Mouse (Mus musculus) kidney, adult 11 months (tissue): ENCODE results near the gene Shcbp1l.
"Not testable (repeated sequence)": the region's sequence is repeated elsewhere in the genome, so short reads cannot be mapped to it uniquely, and the experiment has no call there.

Experiments
- DNase-seq: peaks from one replicate; pipeline ENCODE4 v3.0.0; 2022

The Shcbp1l gene

DNA sequence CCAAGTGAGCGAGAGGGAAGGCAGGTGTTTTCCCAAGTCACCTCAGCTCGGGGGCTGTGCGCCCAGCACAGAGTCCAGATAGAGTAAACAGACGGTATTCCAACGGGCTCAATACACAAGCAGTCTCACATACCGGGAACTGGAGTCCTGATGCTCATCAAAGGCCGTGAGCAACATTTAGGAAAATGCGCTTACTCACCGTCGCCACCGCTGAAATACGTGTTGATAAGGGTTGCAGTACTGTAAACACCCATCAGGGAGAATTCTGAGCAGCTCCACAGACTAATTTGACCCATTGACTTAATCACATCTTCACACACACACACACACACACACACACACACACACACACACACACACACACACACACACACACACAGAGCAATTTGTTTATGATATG is 691 bp upstream of the Shcbp1l start:
- no peak for DNase-seq

DNA sequence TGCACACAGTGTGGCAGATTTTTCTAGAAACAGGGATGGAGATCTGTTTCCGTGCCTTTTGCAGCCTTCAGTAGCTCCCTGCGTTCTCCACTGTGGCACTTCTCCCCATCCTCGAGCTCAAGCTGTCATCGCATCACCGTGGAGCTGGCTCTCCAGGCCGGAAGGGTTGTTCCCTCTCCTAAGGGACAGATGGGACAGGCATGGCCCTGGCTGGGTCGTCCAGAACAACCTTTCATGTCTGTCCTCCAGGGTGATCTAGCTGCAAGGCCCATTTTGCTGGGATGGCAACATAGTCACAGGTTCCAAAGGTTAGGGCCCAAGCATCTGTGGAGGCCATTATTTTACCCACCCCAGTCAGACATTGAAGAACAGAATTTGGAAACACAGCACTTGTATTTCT is 6.2 kb downstream of the Shcbp1l start:
- no peak for DNase-seq

DNA sequence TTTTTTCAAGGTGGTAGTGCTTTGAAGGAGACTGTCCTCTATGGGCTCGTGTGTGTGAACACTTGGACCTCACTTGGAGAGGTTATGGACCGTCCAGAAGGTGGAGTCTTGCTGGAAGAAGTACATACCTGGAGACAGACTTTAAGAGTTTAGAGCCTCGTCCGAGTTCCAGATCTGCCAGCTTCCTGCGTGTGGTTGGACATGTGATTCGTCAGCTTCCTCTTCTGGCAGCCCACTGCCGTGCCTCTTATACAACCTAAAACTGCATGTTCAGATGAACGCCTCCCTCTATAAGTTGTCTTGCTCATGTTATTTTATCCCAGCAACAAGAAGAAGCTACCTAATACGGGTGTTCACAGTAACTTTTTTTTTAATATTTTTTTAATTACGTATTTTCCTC is 6.7 kb downstream of the Shcbp1l start:
- DNase-seq: no peak

DNA sequence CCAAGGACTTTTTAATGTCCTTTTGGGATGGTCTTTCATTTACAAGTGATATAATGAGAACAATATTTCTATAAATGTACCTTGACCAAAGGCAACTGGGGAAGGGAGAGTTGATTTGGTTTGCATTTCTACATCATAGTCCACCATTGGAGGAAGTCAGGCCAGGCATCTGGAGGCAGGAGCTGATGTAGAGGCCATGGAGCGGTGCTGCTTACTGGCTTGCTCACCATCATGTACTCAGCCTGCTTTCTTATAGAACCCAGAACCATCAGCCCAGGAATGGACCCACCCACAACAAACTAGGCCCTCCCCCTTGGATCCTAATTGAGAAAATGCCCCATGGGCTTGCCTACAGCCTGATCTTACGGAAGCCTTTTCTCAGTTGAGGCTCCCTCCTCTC is 7.4 kb downstream of the Shcbp1l start:
- no peak for DNase-seq

DNA sequence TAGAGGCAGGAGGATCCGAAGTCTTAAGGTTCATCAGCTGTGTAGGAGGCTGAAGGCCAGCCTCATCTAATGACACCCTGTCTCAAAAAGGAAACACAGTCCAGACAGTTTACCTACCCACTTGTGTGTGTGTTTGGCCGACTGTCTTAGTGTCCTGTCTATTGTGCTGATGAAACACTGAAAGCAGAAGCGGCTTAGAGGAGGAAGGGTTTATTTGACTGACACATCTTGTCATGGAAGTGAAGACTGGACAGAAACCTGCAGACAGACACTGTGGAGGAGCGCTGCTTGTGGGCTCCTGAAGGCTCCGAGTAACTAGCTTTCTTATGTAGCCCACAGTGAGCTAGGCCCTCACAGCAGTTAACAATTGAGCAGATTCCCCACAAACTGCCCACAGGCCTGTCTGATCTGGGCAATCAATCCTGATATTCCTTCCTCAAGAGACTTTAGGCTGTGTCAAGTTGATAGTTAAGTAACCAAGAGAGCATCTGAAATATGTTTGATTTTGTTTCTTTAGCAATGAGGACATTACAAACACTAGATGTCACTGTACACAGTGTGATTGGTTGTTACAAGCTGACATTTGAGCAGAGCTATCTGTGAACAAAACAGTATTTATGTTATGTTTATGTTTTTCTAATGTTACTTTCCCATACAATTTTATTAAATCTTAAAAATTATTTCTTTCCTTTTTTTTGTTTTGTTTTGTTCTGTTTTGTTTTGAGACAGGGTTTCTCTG is 9.1 kb downstream of the Shcbp1l start:
- no peak for DNase-seq

DNA sequence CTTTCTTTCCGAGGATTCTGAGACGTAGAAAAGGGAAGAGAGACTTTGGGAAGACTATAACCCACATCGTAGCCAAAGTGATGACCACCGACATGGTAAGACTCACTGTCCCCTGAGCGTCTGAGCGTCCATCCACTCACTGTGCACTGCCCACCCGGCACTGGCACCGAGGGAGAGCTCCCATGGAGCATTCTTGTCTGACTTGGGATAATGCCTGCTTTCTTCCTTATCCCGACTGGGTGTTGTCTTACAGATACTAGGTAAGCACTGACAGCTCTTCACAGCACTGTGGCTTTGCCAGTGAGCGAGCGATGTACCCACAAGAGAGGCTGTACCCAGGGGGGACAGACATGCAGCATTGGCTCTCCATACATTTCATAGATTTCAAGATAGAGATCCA is 12.6 kb downstream of the Shcbp1l start:
- no peak for DNase-seq

DNA sequence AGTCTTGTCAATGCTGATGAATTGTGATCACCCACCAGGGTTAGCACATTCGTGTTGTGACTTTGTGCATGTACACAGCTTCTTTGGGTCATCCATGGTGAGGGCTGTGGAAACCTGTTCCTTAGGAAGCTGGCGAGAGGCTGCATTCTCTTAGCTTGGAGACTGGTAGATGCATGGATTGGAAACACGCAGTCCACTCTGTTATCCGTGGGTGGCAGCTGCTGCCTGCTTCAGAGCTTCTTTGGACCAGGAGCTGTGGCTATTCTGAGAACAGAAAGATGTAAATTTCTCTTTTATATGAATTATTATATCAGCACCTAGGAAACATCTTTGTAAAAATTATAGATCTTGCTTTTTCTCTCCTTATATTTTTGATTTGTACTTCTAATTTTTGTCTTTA is 15.8 kb downstream of the Shcbp1l start:
- no peak for DNase-seq

DNA sequence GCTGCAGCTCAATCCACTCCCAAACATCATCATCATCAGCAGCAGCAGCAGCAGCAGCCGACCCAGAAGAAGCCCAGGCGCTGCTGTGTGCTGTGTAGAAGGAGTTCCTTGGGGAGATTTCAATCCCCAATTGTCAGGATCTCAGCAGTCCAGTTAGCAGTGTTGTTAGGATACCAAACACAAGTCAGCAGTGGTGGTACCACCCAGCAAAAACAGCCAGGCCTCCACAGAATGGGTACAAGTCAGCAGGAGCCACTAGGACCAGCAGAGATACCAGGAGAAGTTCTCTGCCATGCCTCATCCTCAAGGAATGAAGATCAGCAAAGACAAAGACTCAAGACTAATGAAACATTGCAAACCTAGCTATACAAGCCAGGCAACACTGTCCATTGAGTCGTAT is 16.7 kb downstream of the Shcbp1l start:
- no peak for DNase-seq

DNA sequence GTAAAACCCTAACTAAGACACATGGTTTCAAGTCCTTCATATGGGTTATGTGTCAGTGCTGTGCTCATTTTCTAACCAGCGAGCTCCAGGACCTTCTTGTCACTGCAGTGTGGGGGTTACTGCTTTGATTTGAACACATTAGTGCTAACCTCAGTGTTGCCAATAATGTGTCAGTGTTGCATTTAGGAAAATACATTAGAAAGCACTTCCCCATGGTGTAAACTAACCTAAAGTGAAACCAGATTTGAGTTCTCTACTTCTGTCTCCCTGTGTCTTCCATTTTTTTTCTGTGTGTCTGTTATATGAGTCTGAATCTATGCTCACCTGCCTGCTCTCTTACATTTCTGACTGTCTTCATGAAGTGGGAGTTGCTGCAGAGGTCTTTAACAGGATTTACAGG is 18.1 kb downstream of the Shcbp1l start:
- DNase-seq: no peak

DNA sequence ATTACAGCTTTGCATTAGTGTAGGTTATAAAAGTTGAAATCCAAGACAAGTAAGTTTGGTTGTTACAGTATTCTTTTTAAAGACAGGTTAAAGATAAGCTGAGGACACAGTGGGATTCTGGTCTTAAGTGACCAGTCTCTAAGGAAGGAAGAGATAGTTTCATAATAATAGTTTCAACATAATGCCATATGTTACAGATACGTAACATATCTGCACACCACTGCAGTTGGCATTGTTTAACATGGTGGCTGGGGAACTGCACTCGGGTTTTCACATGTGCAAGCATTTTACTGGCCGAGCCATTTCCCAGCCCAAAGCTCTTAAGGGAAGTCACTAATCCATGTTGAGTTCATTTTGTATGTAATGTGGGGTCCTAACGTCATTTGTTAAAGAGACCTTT is 18.7 kb downstream of the Shcbp1l start:
- no peak for DNase-seq

DNA sequence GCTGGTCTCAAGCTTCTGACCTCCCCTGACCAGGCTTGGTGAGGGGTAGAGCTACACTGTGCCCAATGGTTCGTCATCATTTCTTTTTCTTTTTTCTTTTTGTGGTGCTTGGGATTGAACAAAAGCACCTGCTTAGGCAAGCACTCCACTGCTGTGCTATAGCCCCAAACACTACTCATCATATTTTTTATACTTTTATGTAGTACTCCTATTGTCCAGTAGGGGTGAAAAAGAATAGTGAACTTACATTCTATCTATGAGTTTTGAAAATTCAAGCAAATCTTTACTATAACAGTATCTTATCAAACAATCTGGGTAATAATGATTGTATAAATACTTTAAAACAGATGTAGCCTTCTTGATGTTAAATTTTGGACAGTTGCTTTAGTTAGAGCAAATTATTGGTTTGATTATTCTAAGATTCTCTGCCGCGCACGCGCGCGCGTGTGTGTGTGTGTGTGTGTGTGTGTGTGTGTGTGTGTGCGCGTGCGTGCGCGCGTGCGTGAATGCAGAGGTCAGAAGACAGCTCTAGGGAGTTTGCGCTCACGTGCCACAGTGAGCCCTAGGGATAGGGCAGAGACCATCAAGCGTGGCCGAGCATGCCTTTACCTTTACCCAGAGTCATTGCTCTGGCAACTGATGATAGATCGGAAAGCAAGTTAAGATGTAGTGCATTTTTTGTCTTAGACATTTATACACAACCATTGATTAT is 21.3 kb downstream of the Shcbp1l start:
- DNase-seq: no peak

DNA sequence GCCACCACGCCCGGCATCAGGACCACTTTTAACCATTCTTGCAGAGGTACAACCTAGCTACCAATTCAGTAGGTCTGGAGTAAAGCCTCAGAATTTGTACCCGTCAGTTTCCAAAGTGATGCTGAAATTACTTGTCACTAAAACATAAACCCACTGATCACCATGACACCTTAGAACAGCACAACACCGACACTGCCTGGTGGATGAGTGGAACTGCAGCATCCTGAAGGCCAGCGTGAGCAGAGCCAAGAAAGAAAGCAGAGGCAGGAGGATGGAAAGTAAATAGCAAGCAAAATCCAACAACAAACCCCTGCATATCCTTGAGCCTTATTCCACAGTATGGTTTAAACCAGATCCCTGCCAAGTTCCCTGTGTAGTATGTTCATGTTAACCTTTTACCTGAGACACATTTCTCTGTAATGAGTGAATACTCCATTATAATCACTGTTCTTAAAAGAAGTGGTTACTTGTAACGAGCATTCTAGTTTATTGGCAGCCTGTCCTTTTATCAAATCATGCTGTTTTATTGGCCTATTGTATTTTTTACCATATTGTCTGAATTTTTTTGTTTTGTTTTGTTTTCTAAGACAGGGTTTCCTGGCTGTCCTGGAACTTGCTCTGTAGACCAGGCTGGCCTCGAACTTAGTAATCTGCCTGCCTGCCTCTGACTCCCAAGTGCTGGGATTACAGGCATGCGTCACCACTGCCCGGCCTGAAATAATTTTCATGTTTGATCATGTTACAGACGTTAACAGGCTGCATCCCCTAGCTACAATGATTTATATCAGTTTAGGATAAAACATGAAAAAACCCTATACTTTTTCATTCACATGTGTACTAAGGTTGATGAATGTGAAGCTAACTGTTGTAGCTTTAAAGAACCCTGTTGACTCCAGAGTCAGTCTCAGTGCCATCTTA is 26.5 kb downstream of the Shcbp1l start:
- DNase-seq: no peak

DNA sequence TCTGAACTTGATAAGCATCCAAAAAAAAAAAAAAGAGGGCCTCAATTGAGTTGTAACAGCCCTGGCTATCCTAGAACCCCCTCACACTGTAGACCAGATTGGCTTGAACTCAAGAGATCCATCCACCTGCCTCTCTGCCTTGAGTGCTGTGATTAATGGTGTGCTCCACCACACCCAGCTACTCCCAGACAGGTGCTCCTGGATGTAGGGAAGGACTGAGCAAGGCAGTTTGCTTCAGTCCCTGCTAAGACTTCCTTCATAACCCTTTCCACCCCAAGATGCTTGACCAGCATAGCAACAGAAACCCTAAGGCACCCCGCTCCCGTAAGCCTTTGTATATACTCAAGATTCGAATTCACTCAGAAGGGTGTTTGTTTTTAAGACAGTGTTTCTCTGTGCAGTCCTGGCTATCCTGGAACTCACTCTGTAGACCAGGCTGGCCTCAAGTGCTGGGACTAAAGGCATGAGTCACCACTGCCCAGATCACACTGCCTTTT is 28.2 kb downstream of the Shcbp1l start:
- no peak for DNase-seq

DNA sequence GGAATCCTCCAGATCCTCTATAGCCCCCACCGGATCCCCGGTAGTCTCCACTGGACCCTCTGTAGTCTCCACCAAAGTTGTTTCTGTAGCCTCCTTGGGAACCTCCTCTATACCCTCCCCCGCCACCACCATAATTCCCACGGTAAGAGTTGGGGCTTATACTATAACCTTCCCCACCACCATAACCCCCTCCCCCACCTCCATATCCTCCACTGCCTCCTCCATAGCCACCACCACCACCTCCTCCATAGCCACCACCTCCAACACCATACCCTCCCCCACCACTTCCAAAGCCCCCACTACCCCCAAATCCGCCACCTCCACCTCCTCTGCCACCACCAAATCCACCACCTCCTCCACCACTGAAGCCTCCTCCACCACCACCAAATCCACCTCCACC is 31.2 kb downstream of the Shcbp1l start:
- no peak for DNase-seq

DNA sequence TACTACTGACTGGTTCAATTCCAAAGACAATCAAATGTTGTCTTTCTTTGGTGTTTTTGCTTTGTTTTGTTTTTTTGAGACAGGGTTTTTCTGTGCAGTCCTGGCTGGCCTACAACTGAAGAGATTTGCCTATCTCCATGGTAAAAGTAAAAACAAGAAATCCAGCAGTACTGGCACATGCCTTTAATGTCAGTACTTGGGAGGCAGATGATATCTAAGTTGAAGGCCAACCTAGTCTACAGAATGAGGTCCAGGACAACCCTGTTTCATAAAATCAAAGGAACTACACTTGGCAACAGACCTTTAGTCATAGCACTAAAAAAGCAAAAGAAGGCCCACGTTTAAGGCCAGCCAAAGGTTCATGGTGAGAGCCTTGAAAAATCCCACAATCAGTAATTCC is 36.8 kb downstream of the Shcbp1l start:
- DNase-seq: no peak

DNA sequence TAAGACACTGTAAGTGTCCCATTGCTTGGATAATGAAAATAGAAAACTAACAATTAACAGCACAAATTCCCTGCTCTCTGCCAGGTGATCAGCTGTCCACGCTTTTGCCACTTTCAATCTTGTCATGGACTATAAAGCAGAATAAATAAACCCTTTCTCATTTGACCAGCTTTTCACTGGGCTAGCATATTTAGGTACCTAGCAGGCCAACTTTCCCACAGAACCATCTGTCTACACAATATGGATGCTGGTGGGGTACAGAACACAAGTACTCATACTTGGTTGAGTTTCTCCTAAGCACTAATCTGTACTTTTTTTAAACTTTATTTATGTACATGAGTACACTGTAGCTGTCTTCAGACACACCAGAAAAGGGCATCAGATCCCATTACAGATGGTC is 54.3 kb downstream of the Shcbp1l start:
- no peak for DNase-seq

DNA sequence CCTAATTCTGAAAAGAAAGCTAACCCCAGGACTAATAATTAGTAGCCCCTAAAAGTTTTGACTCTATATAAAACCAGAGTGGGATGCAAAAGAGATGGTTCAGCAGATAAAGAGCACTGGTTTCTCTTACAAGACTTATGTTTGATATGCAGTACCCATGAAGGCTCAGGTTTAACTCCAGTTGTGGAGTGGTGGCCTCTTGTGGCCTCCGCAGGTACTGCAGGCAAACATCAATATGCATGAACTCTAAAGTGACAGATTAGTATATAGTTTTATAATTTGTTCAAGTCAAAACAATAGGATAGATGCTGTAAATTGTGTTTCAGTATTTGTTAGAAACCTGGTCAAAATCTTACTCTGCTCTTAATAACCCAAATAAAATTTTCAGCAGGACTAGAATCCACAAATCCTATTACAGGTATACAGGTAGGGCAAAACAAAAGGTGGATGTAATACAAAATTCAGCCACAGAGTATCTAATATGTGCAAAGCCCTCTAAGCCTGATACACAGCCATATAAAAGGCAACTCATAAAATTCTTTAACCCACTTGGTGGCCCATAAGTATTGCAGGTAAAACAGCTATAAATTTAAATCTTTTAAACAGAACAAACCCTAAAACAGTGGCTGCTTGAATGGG is 55.5 kb downstream of the Shcbp1l start:
- peak; percentile 49 for DNase-seq

DNA sequence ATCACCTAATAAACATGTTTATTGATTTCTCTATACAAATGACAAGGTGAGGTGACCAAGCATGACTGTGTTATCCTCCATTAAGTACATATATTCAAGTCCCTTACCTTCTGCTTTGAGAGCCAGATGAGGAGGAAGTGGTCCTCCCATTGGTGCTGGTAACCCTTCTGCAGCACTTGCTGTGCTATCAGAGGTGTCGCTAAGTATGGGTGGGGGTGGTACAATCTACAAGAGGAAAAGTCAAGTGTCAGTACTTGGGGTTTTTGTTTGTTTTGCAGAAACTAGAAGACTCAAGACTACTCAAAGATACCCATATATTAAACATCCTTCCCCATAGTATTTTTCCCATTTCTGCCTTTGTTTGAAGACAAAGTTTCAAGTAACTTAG is 56.1 kb downstream of the Shcbp1l start:
- no peak for DNase-seq

DNA sequence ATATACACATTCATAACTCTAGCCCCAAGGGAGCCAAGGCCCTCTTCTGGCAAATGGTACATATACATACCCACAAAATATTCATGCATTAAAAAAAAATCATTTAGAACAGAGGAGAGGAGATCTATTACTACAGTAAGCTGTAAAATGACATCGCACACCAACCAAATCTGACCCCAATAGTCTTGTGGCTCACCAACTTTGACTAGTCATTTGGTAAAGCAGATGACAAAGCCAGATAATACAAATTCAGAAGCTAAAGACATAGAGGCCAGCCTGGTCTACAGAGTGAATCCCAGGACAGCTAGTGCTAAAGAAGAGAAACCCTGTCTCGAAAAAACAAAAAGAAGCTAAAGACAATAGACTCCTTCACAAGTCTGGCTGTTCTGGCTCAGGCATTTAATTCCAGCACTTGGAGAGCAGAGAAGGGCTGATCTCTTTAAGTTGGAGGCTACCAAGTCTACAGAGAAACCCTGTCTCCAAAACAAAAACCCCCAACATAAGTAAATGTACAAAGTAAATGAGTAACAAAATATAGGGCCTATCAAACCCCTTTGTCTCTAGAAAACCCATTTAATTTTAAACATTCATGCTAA is 60.3 kb downstream of the Shcbp1l start:
- no peak for DNase-seq

DNA sequence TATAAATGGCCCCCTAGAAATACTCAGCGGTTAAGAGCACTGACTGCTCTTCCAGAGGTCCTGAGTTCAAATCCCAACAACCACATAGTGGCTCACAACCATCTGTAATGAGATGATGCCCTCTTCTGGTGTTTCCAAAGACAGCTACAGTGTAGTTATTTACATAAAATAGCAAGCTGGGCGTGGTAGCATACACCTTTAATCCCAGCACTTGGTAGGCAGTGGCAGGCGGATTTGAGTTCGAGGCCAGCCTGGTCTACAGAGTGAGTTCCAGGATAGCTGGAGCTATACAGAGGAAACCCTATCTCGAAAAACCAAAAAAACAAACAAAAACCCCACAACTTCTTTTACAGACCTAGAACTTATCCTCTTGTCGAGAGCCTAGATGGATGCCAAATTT is 61.2 kb downstream of the Shcbp1l start:
- not testable (repeated sequence) for DNase-seq

DNA sequence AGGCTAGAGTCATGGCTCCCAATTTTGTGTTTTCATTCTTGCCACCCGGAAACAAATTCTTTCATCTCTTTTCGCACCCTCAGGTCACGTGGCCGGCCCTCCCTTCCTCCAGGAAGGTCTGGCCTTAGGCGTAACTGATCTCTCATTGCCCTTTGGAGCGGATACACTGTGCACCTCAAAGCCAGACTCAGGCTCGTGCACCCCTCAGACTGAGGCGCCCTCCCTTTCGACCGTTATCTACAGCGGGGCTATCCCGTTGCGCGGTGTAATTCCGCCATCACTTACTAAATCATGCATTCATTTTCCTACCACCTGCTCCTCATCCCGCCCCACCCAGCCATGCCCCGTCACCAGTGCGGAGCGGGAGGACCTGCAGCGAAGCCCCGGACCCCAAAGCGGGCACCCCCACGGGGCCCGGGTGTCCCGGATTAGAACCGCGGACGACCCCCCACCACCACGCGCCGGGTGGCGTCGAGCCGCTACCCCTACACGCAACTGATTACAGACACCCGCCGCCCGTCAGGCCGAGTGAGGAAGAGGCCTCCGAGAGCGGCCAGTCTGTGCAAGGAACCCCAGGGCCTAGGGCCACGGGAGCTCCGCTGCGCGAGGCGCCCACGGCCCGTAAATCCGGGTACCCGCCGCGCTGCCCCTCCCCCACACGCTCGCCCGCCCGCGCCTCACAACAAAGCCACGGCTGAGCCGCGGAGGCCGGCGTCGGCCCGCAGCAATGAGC is 62.0 kb downstream of the Shcbp1l start:
- peak; percentile 68 for DNase-seq

DNA sequence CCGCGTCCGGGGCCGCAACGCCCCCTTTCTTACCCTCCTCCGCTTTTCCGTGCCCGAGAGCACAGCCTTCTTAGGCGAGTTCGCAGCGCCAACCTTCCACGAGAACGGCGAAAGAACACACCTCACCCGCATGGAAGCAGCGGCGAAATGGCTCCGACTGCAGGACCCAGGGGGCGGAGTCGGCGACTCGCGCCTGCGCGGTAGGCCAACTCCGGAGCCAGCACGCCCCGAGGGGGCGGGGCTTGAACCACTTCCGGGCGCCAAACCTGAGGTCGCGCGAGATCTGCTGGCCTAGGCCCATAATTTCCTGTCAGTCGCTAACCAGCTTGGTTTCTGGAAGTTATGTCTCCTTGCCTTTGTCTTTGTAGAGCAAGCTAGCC is 62.5 kb downstream of the Shcbp1l start, which contains the start of gene Dhx9:
TSS of gene Dhx9 (minus strand) at position 161 of the 380 bp plus-strand sequence.
- DNase-seq: peak; percentile 96
